Mouse (Mus musculus) cerebellum, adult 2 months (tissue): ENCODE results near the gene Acadm.

Experiments used
- CTCF ChIP-seq: fragments of 200-500 bp; IDR thresholded peaks from 2 replicates; pipeline ENCODE4 v1.5.1; 2011; ENCODE audit warnings: low read depth, mild to moderate bottlenecking, control low read depth, low read length, moderate library complexity, borderline replicate concordance; ENCODE audit not compliant: insufficient read depth
- POLR2A ChIP-seq: fragments of 200-500 bp; IDR thresholded peaks from 2 replicates; pipeline ENCODE4 v1.6.1; 2011; ENCODE audit warnings: low read length, control low read depth, borderline replicate concordance; ENCODE audit not compliant: insufficient read depth

DNA sequence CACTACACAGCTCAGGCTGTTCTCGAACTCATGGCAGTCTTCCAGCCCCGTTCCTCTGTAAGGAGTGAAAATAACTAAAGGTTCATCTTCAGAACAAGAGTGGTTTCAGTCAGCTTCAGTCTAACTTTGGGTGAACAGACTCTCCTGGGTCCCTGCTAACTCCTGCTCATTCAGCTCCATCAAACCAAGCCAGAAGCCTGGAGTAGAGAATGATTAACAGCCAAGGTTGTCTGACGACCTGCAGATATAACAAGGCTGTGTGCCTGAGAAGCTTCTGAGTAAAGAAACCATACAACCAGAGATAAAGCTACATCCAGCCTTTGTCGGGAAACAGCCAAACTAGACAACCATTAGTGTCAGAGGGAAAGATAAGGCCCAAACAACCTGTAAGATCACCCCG lies 23.0 kb upstream of the Acadm start:
- TF ChIP-seq CTCF (no peak), POLR2A (no peak)
